Mouse (Mus musculus): Measurements from ENCODE around the gene Otop3. TPM values are rescaled to one million over a fixed set of nuclear protein-coding genes. Genes with fewer than 3 reads are reported as not detected.

Otop3 gene
- total RNA-seq (2021) = under 1 TPM in 1 of 2 experiments, not detected in 1; 0.22 TPM
- long read RNA-seq = 0 reads

GRCm38 (mm10) chr11:115334531-115334930 is at the start of gene Otop3:
Gene Otop3, plus strand, starts transcription at chr11:115334731.
- DNase-seq (ENCODE audit: low spot score in 2 of 2) = no peak

- DNase-seq (ENCODE audit: low spot score in 2 of 2) = no peak
Measured at GRCm38 (mm10) chr11:115285282-115285681, 49.2 kb upstream of the Otop3 start.

GRCm38 (mm10) chr11:115286201-115286993 is 48.1 kb upstream of the Otop3 start:
- DNase-seq (ENCODE audit: low spot score in 2 of 2) = peak in 1 of 2 experiments; percentile 40

- DNase-seq (ENCODE audit: low spot score in 2 of 2) = no peak
Measured at GRCm38 (mm10) chr11:115287386-115287785, 47.1 kb upstream of the Otop3 start.

- DNase-seq (ENCODE audit: low spot score in 2 of 2) = no peak
Measured at GRCm38 (mm10) chr11:115288305-115288704, 46.2 kb upstream of the Otop3 start.

- DNase-seq (ENCODE audit: low spot score in 2 of 2) = no peak
Measured at GRCm38 (mm10) chr11:115289885-115290284, 44.6 kb upstream of the Otop3 start.

GRCm38 (mm10) chr11:115290314-115290713 is 44.2 kb upstream of the Otop3 start:
- no peak for DNase-seq (ENCODE audit: low spot score in 2 of 2)

- DNase-seq (ENCODE audit: low spot score in 2 of 2) = no peak
Measured at GRCm38 (mm10) chr11:115290919-115291318, 43.6 kb upstream of the Otop3 start.

GRCm38 (mm10) chr11:115291503-115291902 is 43.0 kb upstream of the Otop3 start:
- no peak for DNase-seq (ENCODE audit: low spot score in 2 of 2)

GRCm38 (mm10) chr11:115292631-115293375 is 41.7 kb upstream of the Otop3 start:
- DNase-seq (ENCODE audit: low spot score in 2 of 2) = no peak

GRCm38 (mm10) chr11:115295939-115296338 is 38.6 kb upstream of the Otop3 start:
- no peak for DNase-seq (ENCODE audit: low spot score in 2 of 2)

GRCm38 (mm10) chr11:115296471-115297210 is 37.9 kb upstream of the Otop3 start:
- no peak for DNase-seq (ENCODE audit: low spot score in 2 of 2)

GRCm38 (mm10) chr11:115297214-115297826 is 37.2 kb upstream of the Otop3 start, which contains the start of gene Fads6:
Gene Fads6, minus strand, starts transcription at chr11:115297663.
- peak; percentile 61 to 77 for DNase-seq (ENCODE audit: low spot score in 2 of 2)

GRCm38 (mm10) chr11:115298160-115298559 is 36.4 kb upstream of the Otop3 start:
- DNase-seq (ENCODE audit: low spot score in 2 of 2) = no peak

- DNase-seq (ENCODE audit: low spot score in 2 of 2) = no peak
Measured at GRCm38 (mm10) chr11:115300745-115301144, 33.8 kb upstream of the Otop3 start.

- no peak for DNase-seq (ENCODE audit: low spot score in 2 of 2)
Measured at GRCm38 (mm10) chr11:115301351-115301750, 33.2 kb upstream of the Otop3 start.

- no peak for DNase-seq (ENCODE audit: low spot score in 2 of 2)
Measured at GRCm38 (mm10) chr11:115303167-115303566, 31.4 kb upstream of the Otop3 start.

GRCm38 (mm10) chr11:115306863-115307262 is 27.7 kb upstream of the Otop3 start, which contains the start of gene Otop2:
Gene Otop2, plus strand, starts transcription at chr11:115307163.
- no peak for DNase-seq (ENCODE audit: low spot score in 2 of 2)

GRCm38 (mm10) chr11:115308781-115309180 is 25.8 kb upstream of the Otop3 start:
- DNase-seq (ENCODE audit: low spot score in 2 of 2) = no peak

GRCm38 (mm10) chr11:115314249-115314648 is 20.3 kb upstream of the Otop3 start:
- DNase-seq (ENCODE audit: low spot score in 2 of 2) = no peak

GRCm38 (mm10) chr11:115317204-115317603 is 17.3 kb upstream of the Otop3 start:
- no peak for DNase-seq (ENCODE audit: low spot score in 2 of 2)
